Mouse (Mus musculus): ENCODE results near the gene Ltc4s. TPM values are rescaled to one million over a fixed set of nuclear protein-coding genes. Genes with fewer than 3 reads are reported as not detected.

The Ltc4s gene
- total and polyA plus RNA-seq, 2 experiments from 2014 or later, result 5.3 to 21.3 TPM

GRCm38 (mm10) chr11:50269163-50269562, 30.7 kb upstream of the Ltc4s start:
- Histone ChIP-seq H3K4me2 (ENCODE audit: low read depth, low read length, poor library complexity, severe bottlenecking) (no peak overlapping the region), H3K9ac (replicated peaks; ENCODE audit: low read length, poor library complexity, severe bottlenecking) (no peak overlapping the region), H3K9me3 (ENCODE audit: low read length) (no peaks in the 10 kb centered on the region), H3K27me3 (ENCODE audit: insufficient read depth, low read length) (no peaks in the 10 kb centered on the region), H3K36me3 (ENCODE audit: insufficient read depth, low read length) (peaks cover 21% of the 10 kb centered on the region), H3K4me1 (ENCODE audit: insufficient read depth, low read length) (no peaks in the 10 kb centered on the region), H3K27ac (ENCODE audit: low read depth, low read length) (no peak overlapping the region), H3K4me3 (ENCODE audit: low read depth, low read length) (no peak overlapping the region)
- 74% methylated on average over 2 of the region's 2 CpGs for WGBS
- DNase-seq (ENCODE audit: low spot score), result peak; percentile 59
- ATAC-seq (ENCODE audit: low FRiP score), result no peak
- TF ChIP-seq CTCF (IDR thresholded peaks at IDR 0.05), result peak; percentile 65

GRCm38 (mm10) chr11:50266997-50267396, 28.6 kb upstream of the Ltc4s start:
- Histone ChIP-seq H3K27ac (ENCODE audit: low read depth, low read length) (no peak overlapping the region), H3K36me3 (ENCODE audit: insufficient read depth, low read length) (peaks cover 31% of the 10 kb centered on the region), H3K9me3 (ENCODE audit: low read length) (no peaks in the 10 kb centered on the region), H3K9ac (replicated peaks; ENCODE audit: low read length, poor library complexity, severe bottlenecking) (no peak overlapping the region), H3K27me3 (ENCODE audit: insufficient read depth, low read length) (no peaks in the 10 kb centered on the region), H3K4me1 (ENCODE audit: insufficient read depth, low read length) (no peaks in the 10 kb centered on the region), H3K4me2 (ENCODE audit: low read depth, low read length, poor library complexity, severe bottlenecking) (no peak overlapping the region), H3K4me3 (ENCODE audit: low read depth, low read length) (no peak overlapping the region)
- TF ChIP-seq CTCF (IDR thresholded peaks at IDR 0.05), result no peak
- DNase-seq (ENCODE audit: low spot score) (no peak), ATAC-seq (ENCODE audit: low FRiP score) (no peak)
- WGBS, result 99% methylated on average over 3 of the region's 3 CpGs

GRCm38 (mm10) chr11:50265931-50266330, 27.5 kb upstream of the Ltc4s start:
- H3K36me3 ChIP-seq (ENCODE audit: insufficient read depth, low read length), result peaks cover 40% of the 10 kb centered on the region
- TF ChIP-seq CTCF (IDR thresholded peaks at IDR 0.05), result no peak

GRCm38 (mm10) chr11:50263198-50263597, 24.8 kb upstream of the Ltc4s start:
- Histone ChIP-seq H3K4me3 (ENCODE audit: low read depth, low read length) (no peak overlapping the region), H3K4me2 (ENCODE audit: low read depth, low read length, poor library complexity, severe bottlenecking) (no peak overlapping the region), H3K27me3 (ENCODE audit: insufficient read depth, low read length) (no peaks in the 10 kb centered on the region), H3K4me1 (ENCODE audit: insufficient read depth, low read length) (no peaks in the 10 kb centered on the region), H3K27ac (ENCODE audit: low read depth, low read length) (no peak overlapping the region), H3K9ac (replicated peaks; ENCODE audit: low read length, poor library complexity, severe bottlenecking) (no peak overlapping the region), H3K36me3 (ENCODE audit: insufficient read depth, low read length) (peaks cover 62% of the 10 kb centered on the region), H3K9me3 (ENCODE audit: low read length) (no peaks in the 10 kb centered on the region)
- DNase-seq (ENCODE audit: low spot score), result no peak
- no peak for TF ChIP-seq CTCF (IDR thresholded peaks at IDR 0.05)
- ATAC-seq (ENCODE audit: low FRiP score), result no peak
- 96% methylated on average over 3 of the region's 3 CpGs for WGBS

More at GRCm38 (mm10) chr11:50265931-50266330, 27.5 kb upstream of the Ltc4s start:
- Histone ChIP-seq H3K9me3 (ENCODE audit: low read length) (no peaks in the 10 kb centered on the region), H3K4me1 (ENCODE audit: insufficient read depth, low read length) (no peaks in the 10 kb centered on the region), H3K27me3 (ENCODE audit: insufficient read depth, low read length) (no peaks in the 10 kb centered on the region), H3K27ac (ENCODE audit: low read depth, low read length) (no peak overlapping the region), H3K4me3 (ENCODE audit: low read depth, low read length) (no peak overlapping the region), H3K4me2 (ENCODE audit: low read depth, low read length, poor library complexity, severe bottlenecking) (no peak overlapping the region), H3K9ac (replicated peaks; ENCODE audit: low read length, poor library complexity, severe bottlenecking) (no peak overlapping the region)
- DNase-seq (ENCODE audit: low spot score), result no peak
- ATAC-seq (ENCODE audit: low FRiP score), result no peak
- 89% methylated on average over 8 of the region's 8 CpGs for WGBS

- no peak overlapping the region for H3K4me2 ChIP-seq (ENCODE audit: low read depth, low read length, poor library complexity, severe bottlenecking)
- H3K9ac ChIP-seq (replicated peaks; ENCODE audit: low read length, poor library complexity, severe bottlenecking), result no peak overlapping the region
- H3K27me3 ChIP-seq (ENCODE audit: insufficient read depth, low read length), result no peaks in the 10 kb centered on the region
- 87% methylated on average over 4 of the region's 4 CpGs for WGBS
- H3K36me3 ChIP-seq (ENCODE audit: insufficient read depth, low read length), result peaks cover 72% of the 10 kb centered on the region
- no peak for ATAC-seq (ENCODE audit: low FRiP score)
- peak; percentile 40 for TF ChIP-seq CTCF (IDR thresholded peaks at IDR 0.05)
- no peak overlapping the region for H3K4me3 ChIP-seq (ENCODE audit: low read depth, low read length)
- H3K27ac ChIP-seq (ENCODE audit: low read depth, low read length), result no peak overlapping the region
- no peaks in the 10 kb centered on the region for H3K4me1 ChIP-seq (ENCODE audit: insufficient read depth, low read length)
- no peak for DNase-seq (ENCODE audit: low spot score)
- H3K9me3 ChIP-seq (ENCODE audit: low read length), result no peaks in the 10 kb centered on the region
Observed at GRCm38 (mm10) chr11:50262020-50262419, 23.6 kb upstream of the Ltc4s start.

GRCm38 (mm10) chr11:50258310-50258709, 19.9 kb upstream of the Ltc4s start:
- DNase-seq (ENCODE audit: low spot score), result no peak
- no peak overlapping the region for H3K9ac ChIP-seq (replicated peaks; ENCODE audit: low read length, poor library complexity, severe bottlenecking)
- no peak for ATAC-seq (ENCODE audit: low FRiP score)
- no peak overlapping the region for H3K4me3 ChIP-seq (ENCODE audit: low read depth, low read length)
- TF ChIP-seq CTCF (IDR thresholded peaks at IDR 0.05), result no peak
- WGBS, result 77% methylated on average over 7 of the region's 7 CpGs
- no peaks in the 10 kb centered on the region for H3K9me3 ChIP-seq (ENCODE audit: low read length)
- H3K27ac ChIP-seq (ENCODE audit: low read depth, low read length), result no peak overlapping the region
- no peak overlapping the region for H3K4me2 ChIP-seq (ENCODE audit: low read depth, low read length, poor library complexity, severe bottlenecking)
- no peaks in the 10 kb centered on the region for H3K27me3 ChIP-seq (ENCODE audit: insufficient read depth, low read length)
- H3K36me3 ChIP-seq (ENCODE audit: insufficient read depth, low read length), result peaks cover 56% of the 10 kb centered on the region
- no peaks in the 10 kb centered on the region for H3K4me1 ChIP-seq (ENCODE audit: insufficient read depth, low read length)

All from midbrain, postnatal 0 days (tissue).